Mouse (Mus musculus): Measurements from ENCODE around the gene Atp4a. TPM values are rescaled to one million over a fixed set of nuclear protein-coding genes. Genes with fewer than 3 reads are reported as not detected.

Atp4a gene
- total RNA-seq (2021) (under 1 TPM; 0.10 to 0.32 TPM), polyA plus RNA-seq (2012; rRNA removed) (not detected in 2 replicates)
- long read RNA-seq: 0 reads

DNA sequence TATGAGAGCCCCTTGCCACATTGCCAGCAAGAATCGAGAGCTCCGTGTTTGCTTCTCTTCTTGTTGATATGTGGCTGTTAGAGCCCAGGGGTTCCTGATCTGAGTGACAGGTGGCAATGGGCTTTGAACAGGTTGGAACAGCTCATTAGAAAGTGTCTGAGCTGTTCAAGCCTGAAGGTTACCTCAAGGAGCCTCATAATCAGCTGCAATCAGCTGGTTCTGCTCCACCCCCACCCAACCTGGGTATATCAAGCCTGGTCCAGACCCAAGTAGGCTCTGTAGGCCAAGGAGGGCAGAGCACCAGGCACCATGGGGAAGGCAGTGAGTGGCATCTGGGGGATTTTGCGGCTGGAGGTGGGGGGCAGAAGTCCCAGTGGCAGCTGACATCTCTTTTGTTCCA, at the start of gene Atp4a:
Gene Atp4a (plus strand): TSS at position 268 of the 400 bp plus-strand sequence.
- TF ChIP-seq POLR2A (IDR thresholded peaks at IDR 0.05; ENCODE audit: insufficient read depth, low read depth, low read length): no peak
- TF ChIP-seq EP300 (IDR thresholded peaks at IDR 0.05; ENCODE audit: insufficient read depth, low read depth, low read length): no peak
- TF ChIP-seq CTCF (IDR thresholded peaks at IDR 0.05): no peak
- H3K36me3 ChIP-seq (ENCODE audit: control insufficient read depth, insufficient read depth, low read length): no peaks in the 10 kb centered on the region
- no peak within 1 kb of the TSS for H3K4me3 ChIP-seq
- H3K4me1 ChIP-seq (ENCODE audit: control insufficient read depth, insufficient read depth, low read length): no peaks in the 10 kb centered on the region
- intact Hi-C loops (cut with DNase I): no loop called here
- no peaks in the 10 kb centered on the region for H3K79me2 ChIP-seq (replicated peaks; ENCODE audit: control insufficient read depth, insufficient read depth, low read length)
- no peaks in the 10 kb centered on the region for H3K27me3 ChIP-seq (ENCODE audit: control insufficient read depth, insufficient read depth, low read length)
- 71% methylated on average over 3 of the region's 3 CpGs for WGBS
- DNase-seq: no peak
- no peak within 1 kb of the TSS for H3K9ac ChIP-seq (ENCODE audit: low read depth, low read length)
- H3K27ac ChIP-seq: no peak within 1 kb of the TSS

DNA sequence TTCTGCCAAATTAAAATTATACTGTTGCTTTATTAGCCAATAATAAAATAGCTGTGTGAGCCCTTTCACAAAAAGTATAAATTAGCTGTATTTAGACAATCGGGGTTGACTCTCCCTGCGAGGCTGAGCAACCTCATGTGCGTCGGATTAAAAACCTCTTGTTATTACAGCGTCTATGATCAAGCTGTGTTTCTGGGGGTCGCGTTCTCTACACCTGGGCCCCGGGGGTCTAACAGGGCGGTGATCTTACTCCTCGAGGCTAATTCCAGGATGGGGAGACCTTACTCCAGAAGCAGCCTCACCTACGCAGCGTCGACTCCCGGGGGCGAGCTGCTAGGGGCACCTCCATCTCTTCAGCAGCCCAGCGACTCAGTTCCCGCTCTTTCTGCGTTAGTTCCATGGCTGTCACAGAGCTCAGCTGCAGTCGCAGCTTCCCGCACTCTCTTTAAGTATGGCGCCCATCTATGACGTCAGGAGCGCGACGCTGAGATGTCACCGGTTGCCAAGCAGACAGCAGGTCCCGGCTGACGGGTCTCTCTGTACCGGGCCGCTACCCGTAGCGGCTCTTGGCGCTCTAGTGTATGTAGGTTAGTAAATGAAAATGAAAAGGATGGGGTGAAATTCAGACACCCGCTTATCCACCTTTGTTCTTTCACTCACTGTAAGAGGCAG, 47.3 kb upstream of the Atp4a start, which contains the start of gene Haus5:
Gene Haus5 (minus strand): TSS at position 466 of the 672 bp plus-strand sequence.
- Histone ChIP-seq H3K27me3 (ENCODE audit: control insufficient read depth, insufficient read depth, low read length) (no peaks in the 10 kb centered on the region), H3K27ac (peak within 1 kb of the TSS; percentile 67), H3K9ac (ENCODE audit: low read depth, low read length) (peak within 1 kb of the TSS; percentile 80), H3K4me3 (peak within 1 kb of the TSS; percentile 72), H3K4me1 (ENCODE audit: control insufficient read depth, insufficient read depth, low read length) (no peaks in the 10 kb centered on the region), H3K36me3 (ENCODE audit: control insufficient read depth, insufficient read depth, low read length) (no peaks in the 10 kb centered on the region), H3K79me2 (replicated peaks; ENCODE audit: control insufficient read depth, insufficient read depth, low read length) (no peaks in the 10 kb centered on the region)
- DNase-seq: peak; percentile 89 to 92
- TF ChIP-seq POLR2A (IDR thresholded peaks at IDR 0.05; ENCODE audit: insufficient read depth, low read depth, low read length) (peak; percentile 54), CTCF (IDR thresholded peaks at IDR 0.05) (no peak), EP300 (IDR thresholded peaks at IDR 0.05; ENCODE audit: insufficient read depth, low read depth, low read length) (peak; percentile 58; the same call in 1 of the 2 replicates)
- WGBS: under 1% methylated on average over 34 of the region's 34 CpGs
- intact Hi-C loops (cut with DNase I): loop anchor here (1.0 to 10.0 kb wide), 3 partner anchors 14 to 190 kb away; partner anchors contain the start of genes Ffar3, Rbm42 and Tmem147

DNA sequence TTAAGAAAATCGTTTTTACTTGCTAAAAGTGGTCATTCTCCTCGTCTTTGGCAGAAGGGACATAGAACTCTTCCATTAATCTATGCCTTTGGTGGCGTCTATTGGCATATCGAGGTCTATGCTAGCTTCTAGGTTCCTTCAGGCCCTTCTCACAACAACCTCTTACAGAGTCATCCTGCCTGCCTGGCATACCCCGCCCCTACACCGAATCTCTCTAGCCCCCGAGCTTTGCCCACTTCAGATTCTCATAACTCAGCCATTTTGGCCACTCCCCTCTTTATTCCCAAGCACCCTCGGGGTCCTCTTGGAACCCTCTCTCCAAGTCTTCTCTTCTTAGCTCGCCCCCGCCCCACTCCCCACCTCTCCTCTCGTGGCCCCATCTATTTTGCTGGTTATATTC, 46.7 kb upstream of the Atp4a start:
- Histone ChIP-seq H3K27me3 (ENCODE audit: control insufficient read depth, insufficient read depth, low read length) (no peaks in the 10 kb centered on the region), H3K27ac (peak overlapping the region; percentile 67), H3K79me2 (replicated peaks; ENCODE audit: control insufficient read depth, insufficient read depth, low read length) (no peaks in the 10 kb centered on the region), H3K4me1 (ENCODE audit: control insufficient read depth, insufficient read depth, low read length) (no peaks in the 10 kb centered on the region), H3K36me3 (ENCODE audit: control insufficient read depth, insufficient read depth, low read length) (no peaks in the 10 kb centered on the region), H3K9ac (ENCODE audit: low read depth, low read length) (peak overlapping the region; percentile 68; the same call in 1 of the 2 replicates), H3K4me3 (peak overlapping the region; percentile 72)
- no peak for DNase-seq
- 7% methylated on average over 11 of the region's 11 CpGs for WGBS
- intact Hi-C loops (cut with DNase I): loop anchor here (1.0 to 10.0 kb wide), 3 partner anchors 15 to 189 kb away; partner anchors contain the start of genes Ffar3, Rbm42 and Tmem147
- TF ChIP-seq EP300 (IDR thresholded peaks at IDR 0.05; ENCODE audit: insufficient read depth, low read depth, low read length) (no peak), POLR2A (IDR thresholded peaks at IDR 0.05; ENCODE audit: insufficient read depth, low read depth, low read length) (no peak), CTCF (IDR thresholded peaks at IDR 0.05) (no peak)

DNA sequence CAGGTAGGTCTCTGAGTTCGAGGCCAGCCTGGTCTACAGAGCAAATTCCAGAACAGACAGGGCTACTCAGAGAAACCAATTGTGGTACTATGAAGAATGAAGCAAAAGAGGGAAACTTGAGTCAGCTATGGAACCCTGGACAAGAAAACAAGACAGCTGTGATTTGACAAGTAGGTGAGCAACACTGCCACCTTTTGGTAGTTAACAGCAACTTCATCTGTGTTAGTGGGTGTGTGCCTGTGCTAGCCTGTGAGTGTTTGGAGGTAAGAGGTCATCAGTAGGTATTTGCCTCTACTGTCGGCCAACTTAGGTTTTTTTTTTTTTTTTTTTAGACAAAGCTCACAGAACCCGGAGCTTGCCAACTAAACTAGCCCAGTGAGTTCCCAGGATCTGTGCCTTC, 42.8 kb upstream of the Atp4a start:
- TF ChIP-seq CTCF (IDR thresholded peaks at IDR 0.05): peak; percentile 61
- no peak for TF ChIP-seq POLR2A (IDR thresholded peaks at IDR 0.05; ENCODE audit: insufficient read depth, low read depth, low read length)
- Histone ChIP-seq H3K4me3 (no peak overlapping the region), H3K27ac (no peak overlapping the region), H3K79me2 (replicated peaks; ENCODE audit: control insufficient read depth, insufficient read depth, low read length) (no peaks in the 10 kb centered on the region), H3K36me3 (ENCODE audit: control insufficient read depth, insufficient read depth, low read length) (no peaks in the 10 kb centered on the region), H3K4me1 (ENCODE audit: control insufficient read depth, insufficient read depth, low read length) (no peaks in the 10 kb centered on the region), H3K9ac (ENCODE audit: low read depth, low read length) (no peak overlapping the region), H3K27me3 (ENCODE audit: control insufficient read depth, insufficient read depth, low read length) (no peaks in the 10 kb centered on the region)
- intact Hi-C loops (cut with DNase I): loop anchor here (10.0 kb wide), 1 partner anchor 186 kb away; the partner anchor contains the start of gene Ffar3
- DNase-seq: no peak
- WGBS: 41% methylated on average over 3 of the region's 3 CpGs

DNA sequence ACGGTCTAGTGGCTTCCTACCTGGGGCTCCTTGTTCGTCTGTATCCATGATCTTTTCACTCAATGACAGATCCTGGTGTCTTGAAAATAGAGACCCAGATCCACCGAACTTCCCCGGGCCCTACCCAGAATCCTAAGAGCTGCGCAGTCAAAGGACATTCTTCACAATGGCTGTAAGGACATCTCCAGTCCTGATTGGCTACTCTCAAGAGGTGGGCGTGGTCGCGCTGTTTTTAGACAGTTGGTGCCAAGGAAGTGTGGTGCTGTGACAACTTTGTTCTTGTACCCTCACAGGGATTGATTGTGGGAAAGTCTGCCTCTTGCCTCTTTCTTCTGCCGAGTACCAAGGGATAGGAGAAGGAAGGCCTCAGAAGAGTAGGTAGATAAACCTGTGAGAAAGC, 40.5 kb upstream of the Atp4a start, which contains the start of gene Pmis2:
Gene Pmis2 (minus strand): TSS at position 126 of the 400 bp plus-strand sequence.
- H3K4me1 ChIP-seq (ENCODE audit: control insufficient read depth, insufficient read depth, low read length): no peaks in the 10 kb centered on the region
- WGBS: 60% methylated on average over 9 of the region's 9 CpGs
- no peak within 1 kb of the TSS for H3K4me3 ChIP-seq
- no peak within 1 kb of the TSS for H3K9ac ChIP-seq (ENCODE audit: low read depth, low read length)
- intact Hi-C loops (cut with DNase I): no loop called here
- no peak within 1 kb of the TSS for H3K27ac ChIP-seq
- no peak for DNase-seq
- H3K36me3 ChIP-seq (ENCODE audit: control insufficient read depth, insufficient read depth, low read length): no peaks in the 10 kb centered on the region
- TF ChIP-seq EP300 (IDR thresholded peaks at IDR 0.05; ENCODE audit: insufficient read depth, low read depth, low read length) (no peak), POLR2A (IDR thresholded peaks at IDR 0.05; ENCODE audit: insufficient read depth, low read depth, low read length) (no peak), CTCF (IDR thresholded peaks at IDR 0.05) (no peak)
- no peaks in the 10 kb centered on the region for H3K79me2 ChIP-seq (replicated peaks; ENCODE audit: control insufficient read depth, insufficient read depth, low read length)
- H3K27me3 ChIP-seq (ENCODE audit: control insufficient read depth, insufficient read depth, low read length): no peaks in the 10 kb centered on the region
